In the genomic region with DNA sequence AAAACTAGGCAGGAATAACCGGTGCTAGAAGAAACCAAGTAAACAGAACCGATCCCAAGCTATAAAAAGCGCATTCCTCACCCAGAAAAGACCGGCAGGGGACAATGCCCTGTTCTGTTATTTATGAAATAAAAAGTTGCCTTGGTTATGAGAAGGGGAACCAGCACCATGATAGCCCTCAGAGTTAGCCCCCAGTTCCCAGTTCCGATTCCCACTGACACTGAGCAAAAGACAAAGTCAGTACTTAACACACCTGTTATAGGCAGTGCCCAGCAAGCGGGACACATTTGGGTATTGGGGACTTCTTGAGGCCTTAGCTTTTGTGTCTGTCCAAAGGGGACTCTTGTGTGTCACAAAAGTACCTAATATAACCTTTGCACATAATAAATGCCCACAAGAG, we compare ENCODE assay signal across 8 mouse cellular contexts. TPM values are rescaled to one million over a fixed set of nuclear protein-coding genes. Genes with fewer than 3 reads are reported as not detected.
DNase-seq lines count a peak whose midpoint lies in the region; ATAC-seq lines count a peak whose summit lies in the region.

No protein-coding gene starts in this region.

- peak overlapping the region; percentile 92 for H3K4me3 ChIP-seq in kidney, embryonic 15.5 days (replicated peaks)
- H3K4me3 ChIP-seq in embryonic facial prominence, embryonic 11.5 days (ENCODE audit: low read depth, low read length), result peak overlapping the region; percentile 73
- peak overlapping the region; percentile 97 for H3K4me3 ChIP-seq in hindbrain, embryonic 14.5 days (replicated peaks; ENCODE audit: low read length)
- peak overlapping the region; percentile 96 for H3K4me3 ChIP-seq in midbrain, embryonic 16.5 days (ENCODE audit: low read depth, low read length)

- DNase-seq in kidney, postnatal 25 days, result no peak
- DNase-seq in embryonic facial prominence, embryonic 11.5 days (ENCODE audit: low spot score), result peak; percentile 2
- no peak for DNase-seq in hindbrain, embryonic 14.5 days (ENCODE audit: low spot score)
- DNase-seq in retina, postnatal 1 day, result no peak
- no peak for DNase-seq in left cerebral cortex, postnatal 10 days (ENCODE audit: extremely low spot score in 1 of 2, low spot score in 2 of 2)
- DNase-seq in cerebellum, adult 11-12 months, result no peak

- no peaks in the 10 kb centered on the region for H3K27me3 ChIP-seq in kidney, embryonic 15.5 days
- no peaks in the 10 kb centered on the region for H3K27me3 ChIP-seq in embryonic facial prominence, embryonic 11.5 days (ENCODE audit: control insufficient read depth, insufficient read depth, low read length)
- H3K27me3 ChIP-seq in hindbrain, embryonic 14.5 days (ENCODE audit: control insufficient read depth, insufficient read depth, low read length), result no peaks in the 10 kb centered on the region
- no peaks in the 10 kb centered on the region for H3K27me3 ChIP-seq in midbrain, embryonic 16.5 days (ENCODE audit: control insufficient read depth, insufficient read depth, low read depth, low read length)

- 22% methylated on average over 6 of the region's 6 CpGs for WGBS in kidney, embryonic 15.5 days
- WGBS in embryonic facial prominence, embryonic 11.5 days, result 28% methylated on average over 6 of the region's 6 CpGs
- WGBS in hindbrain, embryonic 14.5 days, result 19% methylated on average over 6 of the region's 6 CpGs
- WGBS in midbrain, embryonic 16.5 days, result 18% methylated on average over 6 of the region's 6 CpGs

- H3K36me3 ChIP-seq in kidney, embryonic 15.5 days, result no peaks in the 10 kb centered on the region
- no peaks in the 10 kb centered on the region for H3K36me3 ChIP-seq in embryonic facial prominence, embryonic 11.5 days (replicated peaks; ENCODE audit: control insufficient read depth, insufficient read depth, low read depth, low read length)
- H3K36me3 ChIP-seq in hindbrain, embryonic 14.5 days (replicated peaks; ENCODE audit: control insufficient read depth, insufficient read depth), result no peaks in the 10 kb centered on the region
- H3K36me3 ChIP-seq in midbrain, embryonic 16.5 days (ENCODE audit: control insufficient read depth, insufficient read depth, low read length), result no peaks in the 10 kb centered on the region

- peak overlapping the region; percentile 99 for H3K27ac ChIP-seq in kidney, embryonic 15.5 days
- no peak overlapping the region for H3K27ac ChIP-seq in embryonic facial prominence, embryonic 11.5 days (replicated peaks; ENCODE audit: low read depth, low read length)
- peak overlapping the region; percentile 97 for H3K27ac ChIP-seq in hindbrain, embryonic 14.5 days
- peak overlapping the region; percentile 98 for H3K27ac ChIP-seq in midbrain, embryonic 16.5 days (ENCODE audit: low read length)

- H3K4me2 ChIP-seq in kidney, embryonic 15.5 days, result peak overlapping the region; percentile 75
- peak overlapping the region; percentile 45 for H3K4me2 ChIP-seq in embryonic facial prominence, embryonic 11.5 days (ENCODE audit: low read depth, low read length)
- peak overlapping the region; percentile 85 for H3K4me2 ChIP-seq in hindbrain, embryonic 14.5 days (replicated peaks)
- H3K4me2 ChIP-seq in midbrain, embryonic 16.5 days (ENCODE audit: low read length), result peak overlapping the region; percentile 76

- intact Hi-C loops in left cerebral cortex, postnatal 10 days (cut with DNase I), result loop anchor here (5.0 kb wide), 1 partner anchor 52 kb away; no protein-coding TSS in a partner anchor

- no peaks in the 10 kb centered on the region for H3K9me3 ChIP-seq in kidney, embryonic 15.5 days (replicated peaks)
- no peaks in the 10 kb centered on the region for H3K9me3 ChIP-seq in embryonic facial prominence, embryonic 11.5 days (replicated peaks; ENCODE audit: control insufficient read depth, low read length)
- H3K9me3 ChIP-seq in hindbrain, embryonic 14.5 days (ENCODE audit: control insufficient read depth, low read length), result no peaks in the 10 kb centered on the region
- no peaks in the 10 kb centered on the region for H3K9me3 ChIP-seq in midbrain, embryonic 16.5 days (replicated peaks; ENCODE audit: control insufficient read depth, low read length, poor library complexity, severe bottlenecking)

- H3K4me1 ChIP-seq in kidney, embryonic 15.5 days, result peaks cover 18% of the 10 kb centered on the region
- no peaks in the 10 kb centered on the region for H3K4me1 ChIP-seq in embryonic facial prominence, embryonic 11.5 days (ENCODE audit: control insufficient read depth, insufficient read depth, low read length)
- peaks cover 9% of the 10 kb centered on the region for H3K4me1 ChIP-seq in hindbrain, embryonic 14.5 days (replicated peaks; ENCODE audit: control insufficient read depth, insufficient read depth, low read length)
- peaks cover 23% of the 10 kb centered on the region for H3K4me1 ChIP-seq in midbrain, embryonic 16.5 days (ENCODE audit: control insufficient read depth, insufficient read depth, low read length)

- no peak for ATAC-seq in kidney, embryonic 15.5 days (replicated peaks; ENCODE audit: low FRiP score)
- ATAC-seq in embryonic facial prominence, embryonic 11.5 days (replicated peaks; ENCODE audit: insufficient number of reproducible peaks, low FRiP score, low TSS enrichment, low read depth), result no peak
- no peak for ATAC-seq in hindbrain, embryonic 14.5 days (ENCODE audit: low FRiP score)
- ATAC-seq in midbrain, embryonic 16.5 days, result no peak

- H3K9ac ChIP-seq in kidney, embryonic 15.5 days, result peak overlapping the region; percentile 93
- peak overlapping the region; percentile 84 for H3K9ac ChIP-seq in embryonic facial prominence, embryonic 11.5 days (replicated peaks; ENCODE audit: low read length)
- H3K9ac ChIP-seq in hindbrain, embryonic 14.5 days, result peak overlapping the region; percentile 97
- H3K9ac ChIP-seq in midbrain, embryonic 16.5 days (ENCODE audit: low read depth, low read length), result peak overlapping the region; percentile 98

RNA-seq across cellular contexts. Expression of gene Pank1, which starts 0.4 kb away (rescaled TPM):
- polyA plus RNA-seq in kidney, embryonic 15.5 days (2015; fragmentation: Nextera tagmentation; extraction: Ambion mirVana), result 7.3 and 8.1 TPM in 2 replicates
- polyA plus RNA-seq in embryonic facial prominence, embryonic 11.5 days (2014; fragmentation: Nextera tagmentation; extraction: Ambion mirVana), result 9.7 and 10.9 TPM in 2 replicates
- 14.4 and 15.7 TPM in 2 replicates for polyA plus RNA-seq in hindbrain, embryonic 14.5 days (2014; fragmentation: Nextera tagmentation; extraction: Ambion mirVana)
- 8.2 and 8.8 TPM in 2 replicates for polyA plus RNA-seq in midbrain, embryonic 16.5 days (2015; fragmentation: Nextera tagmentation; extraction: Ambion mirVana)
- total RNA-seq in left cerebral cortex, postnatal 10 days (2021), result 10 to 100 TPM; 16.3 to 16.5 TPM

RNA-seq across cellular contexts. Expression of gene Kif20b, which starts 42.5 kb away (rescaled TPM):
- 65.8 and 68.8 TPM in 2 replicates for polyA plus RNA-seq in kidney, embryonic 15.5 days (2015; fragmentation: Nextera tagmentation; extraction: Ambion mirVana)
- polyA plus RNA-seq in embryonic facial prominence, embryonic 11.5 days (2014; fragmentation: Nextera tagmentation; extraction: Ambion mirVana), result 75.3 and 75.8 TPM in 2 replicates
- 9.4 and 10.4 TPM in 2 replicates for polyA plus RNA-seq in hindbrain, embryonic 14.5 days (2014; fragmentation: Nextera tagmentation; extraction: Ambion mirVana)
- 7.9 and 8.1 TPM in 2 replicates for polyA plus RNA-seq in midbrain, embryonic 16.5 days (2015; fragmentation: Nextera tagmentation; extraction: Ambion mirVana)
- total RNA-seq in left cerebral cortex, postnatal 10 days (2021), result 1 to 10 TPM; 2.0 to 2.7 TPM
